Mouse (Mus musculus) right cerebral cortex, postnatal 14 days (tissue): Measurements from ENCODE around the gene Cask.

ENCODE experiments used
- DNase-seq: peaks from one replicate; pipeline ENCODE4 v3.0.0; 2022

The Cask gene

GRCm38 (mm10) chrX:13718283-13718682 is 132.9 kb downstream of the Cask start:
- DNase-seq = no peak

- DNase-seq = no peak
Measured at GRCm38 (mm10) chrX:13716796-13717569, 134.2 kb downstream of the Cask start.

- DNase-seq = peak; percentile 48
Measured at GRCm38 (mm10) chrX:13710174-13710573, 141.0 kb downstream of the Cask start.

GRCm38 (mm10) chrX:13705051-13705450 is 146.1 kb downstream of the Cask start:
- DNase-seq = no peak

GRCm38 (mm10) chrX:13700681-13701080 is 150.5 kb downstream of the Cask start:
- DNase-seq = no peak

GRCm38 (mm10) chrX:13691865-13692264 is 159.3 kb downstream of the Cask start:
- no peak for DNase-seq

GRCm38 (mm10) chrX:13688356-13688755 is 162.8 kb downstream of the Cask start:
- DNase-seq = no peak

- DNase-seq = no peak
Measured at GRCm38 (mm10) chrX:13686589-13686988, 164.6 kb downstream of the Cask start.

GRCm38 (mm10) chrX:13681748-13682147 is 169.4 kb downstream of the Cask start:
- no peak for DNase-seq

GRCm38 (mm10) chrX:13673001-13673400 is 178.2 kb downstream of the Cask start:
- DNase-seq = no peak

- no peak for DNase-seq
Measured at GRCm38 (mm10) chrX:13670342-13670741, 180.8 kb downstream of the Cask start.

- no peak for DNase-seq
Measured at GRCm38 (mm10) chrX:13668867-13669266, 182.3 kb downstream of the Cask start.

- no peak for DNase-seq
Measured at GRCm38 (mm10) chrX:13661063-13661462, 190.1 kb downstream of the Cask start, which contains the start of gene Gpr82. Gene Gpr82 (plus strand): TSS chrX:13661363.

GRCm38 (mm10) chrX:13659201-13659890 is 191.8 kb downstream of the Cask start:
- no peak for DNase-seq

GRCm38 (mm10) chrX:13658616-13659140 is 192.5 kb downstream of the Cask start:
- DNase-seq = no peak

- DNase-seq = peak; percentile 73
Measured at GRCm38 (mm10) chrX:13656721-13657120, 194.4 kb downstream of the Cask start.

GRCm38 (mm10) chrX:13655906-13656305 is 195.3 kb downstream of the Cask start:
- no peak for DNase-seq

- DNase-seq = no peak
Measured at GRCm38 (mm10) chrX:13655005-13655421, 196.2 kb downstream of the Cask start.

- no peak for DNase-seq
Measured at GRCm38 (mm10) chrX:13652291-13652690, 198.9 kb downstream of the Cask start.

- no peak for DNase-seq
Measured at GRCm38 (mm10) chrX:13651889-13652288, 199.3 kb downstream of the Cask start.

GRCm38 (mm10) chrX:13638894-13639293 is 212.3 kb downstream of the Cask start:
- DNase-seq = no peak

GRCm38 (mm10) chrX:13636398-13636797 is 214.8 kb downstream of the Cask start:
- DNase-seq = no peak

- no peak for DNase-seq
Measured at GRCm38 (mm10) chrX:13631599-13632283, 219.4 kb downstream of the Cask start, which contains the start of gene Gpr34. Gene Gpr34 (plus strand): TSS chrX:13632089.
